Mouse (Mus musculus): ENCODE results near the gene Fyn.

Gene Fyn

DNA sequence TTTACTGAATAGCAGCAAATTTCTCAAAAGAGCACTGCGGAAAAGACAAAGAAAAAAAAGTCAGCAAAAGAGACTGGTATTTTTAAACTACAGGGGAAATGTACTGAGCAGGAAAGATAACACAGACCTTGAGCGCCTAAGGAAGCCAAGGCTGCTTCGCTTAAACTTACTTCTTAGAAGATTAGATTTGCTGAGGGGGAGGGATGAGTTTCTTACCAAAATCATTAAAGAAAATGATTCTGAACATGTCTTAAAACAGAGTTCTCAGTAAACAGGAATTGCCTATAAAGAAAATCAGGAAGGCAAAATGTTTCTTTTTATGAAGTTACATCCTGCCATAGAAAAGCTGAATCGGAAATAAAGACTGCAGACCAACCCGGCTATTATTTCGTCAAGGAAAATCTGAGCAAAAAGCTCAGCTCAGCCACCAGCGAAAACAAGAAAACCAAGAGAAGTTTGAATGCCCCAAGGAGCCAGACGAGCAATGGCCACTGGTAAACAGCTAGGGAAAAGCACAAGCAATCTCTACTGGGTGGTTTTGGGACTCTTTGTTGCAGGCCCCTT lies at the start of gene Fyn:
Gene Fyn, plus strand, starts transcription at position 284 of the 564 bp plus-strand sequence.
- no peak for DNase-seq (ENCODE audit: low read depth)

DNA sequence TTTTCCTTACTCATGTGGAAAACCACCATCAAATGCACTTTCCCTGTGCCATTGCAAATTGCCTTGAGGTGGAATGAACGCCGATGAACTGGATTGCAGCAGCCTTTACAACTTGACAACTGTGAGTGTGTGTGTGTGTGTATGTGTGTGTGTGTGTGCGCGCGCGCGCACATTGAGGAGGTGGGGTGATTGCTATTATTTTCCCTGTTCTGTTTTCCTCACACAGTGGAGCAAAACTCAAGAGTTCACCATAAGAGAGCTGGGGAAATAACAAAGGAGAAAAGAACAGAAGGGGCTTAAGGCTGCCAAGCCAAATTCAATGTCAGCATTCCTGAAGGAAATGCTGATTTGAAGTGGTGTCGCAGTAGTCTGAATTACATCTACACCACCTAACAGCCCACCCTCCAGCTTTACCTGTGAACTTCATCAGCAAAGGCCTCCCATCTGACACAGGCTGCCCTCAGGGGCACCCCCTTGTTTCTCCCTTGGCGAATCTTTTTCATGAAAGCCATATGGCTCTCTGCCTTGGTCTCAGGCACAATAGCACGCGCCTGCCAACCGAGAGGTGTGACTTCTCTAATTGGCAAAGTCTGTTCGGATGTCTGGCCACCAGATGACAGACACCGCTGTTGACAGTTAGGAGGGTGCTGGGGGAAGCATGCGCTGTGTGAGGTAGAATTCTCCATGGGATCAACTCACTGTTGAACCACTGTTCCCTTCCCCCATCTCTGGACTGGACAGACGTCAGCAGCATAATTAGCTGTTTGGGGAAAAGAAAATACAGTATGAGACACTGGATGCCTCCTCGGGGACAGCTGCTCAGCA lies 47.6 kb upstream of the Fyn start:
- DNase-seq (ENCODE audit: low read depth), result no peak

DNA sequence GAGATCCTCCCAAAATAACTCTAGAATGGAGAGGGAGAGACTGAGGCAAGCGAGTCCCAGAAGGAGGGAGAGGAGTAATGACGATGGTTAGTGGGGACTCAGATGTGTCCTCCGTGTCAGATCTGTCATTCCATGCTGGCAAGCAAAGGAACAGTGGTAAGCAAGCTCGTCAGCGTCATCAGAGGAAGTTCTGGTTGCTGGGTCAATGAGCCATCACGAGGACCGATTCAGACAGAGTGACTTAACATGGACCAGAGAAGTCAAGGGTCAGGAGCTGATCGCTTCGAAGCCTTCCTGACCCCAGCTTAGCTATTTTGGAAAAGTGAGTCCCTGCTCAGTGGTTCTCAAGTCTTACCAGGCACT lies 47.1 kb upstream of the Fyn start:
- no peak for DNase-seq (ENCODE audit: low read depth)

DNA sequence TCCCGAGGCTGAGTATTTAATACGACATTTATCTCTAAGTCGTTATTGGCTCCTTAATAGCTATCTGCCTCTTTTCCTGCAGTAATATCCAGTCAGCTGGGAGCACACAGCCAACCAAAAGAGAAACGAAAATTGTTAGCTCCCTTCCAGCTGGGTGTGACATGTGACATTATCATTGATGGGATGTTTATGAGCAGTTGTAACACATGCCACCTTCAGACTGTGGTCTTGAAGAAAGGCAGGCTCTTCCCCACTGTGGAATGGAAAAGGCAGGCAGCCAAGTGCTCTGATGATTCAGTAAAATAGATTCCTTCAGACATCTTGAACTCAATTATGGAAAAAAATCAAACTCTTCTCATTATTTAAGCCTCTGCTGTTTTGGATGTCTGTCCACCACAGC lies 46.5 kb upstream of the Fyn start:
- peak; percentile 58 for DNase-seq (ENCODE audit: low read depth)

DNA sequence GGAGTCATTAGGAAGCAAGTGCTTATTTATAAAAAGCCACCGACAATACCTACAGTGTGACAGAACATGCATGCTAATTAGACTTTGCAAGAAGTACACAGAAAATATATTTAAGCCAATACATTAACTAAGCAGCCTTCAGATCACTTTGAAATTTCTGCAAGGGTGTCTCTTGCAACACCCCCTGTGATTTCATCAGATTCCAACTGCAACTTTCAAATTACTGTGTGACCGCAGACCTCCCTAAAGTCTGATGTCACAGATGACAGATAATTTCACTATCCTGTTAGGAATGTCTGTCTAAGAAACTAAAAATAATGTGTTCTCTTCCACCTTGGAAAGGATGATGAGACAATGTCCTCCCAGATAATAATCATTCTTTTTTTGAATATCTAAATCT lies 44.4 kb upstream of the Fyn start:
- DNase-seq (ENCODE audit: low read depth), result no peak

DNA sequence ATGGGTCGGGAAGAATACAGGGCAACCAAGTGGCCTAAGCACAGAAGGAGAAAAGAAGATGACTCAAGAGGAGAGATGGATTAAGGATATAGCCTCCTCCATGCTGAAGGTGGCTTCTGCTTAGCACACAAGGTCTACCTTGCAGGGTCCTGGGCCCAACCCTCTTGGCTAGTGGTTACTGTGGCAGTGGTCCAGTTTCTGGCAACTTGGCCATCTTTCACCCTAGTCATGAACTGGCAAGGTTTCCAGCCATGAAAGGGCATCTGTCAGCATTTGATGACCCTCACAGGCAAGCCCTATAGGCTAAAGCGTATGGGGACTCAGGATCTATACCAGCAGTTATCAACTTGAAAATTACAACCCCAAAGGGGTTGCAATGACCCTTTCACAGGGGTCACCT lies 40.0 kb upstream of the Fyn start:
- no peak for DNase-seq (ENCODE audit: low read depth)

DNA sequence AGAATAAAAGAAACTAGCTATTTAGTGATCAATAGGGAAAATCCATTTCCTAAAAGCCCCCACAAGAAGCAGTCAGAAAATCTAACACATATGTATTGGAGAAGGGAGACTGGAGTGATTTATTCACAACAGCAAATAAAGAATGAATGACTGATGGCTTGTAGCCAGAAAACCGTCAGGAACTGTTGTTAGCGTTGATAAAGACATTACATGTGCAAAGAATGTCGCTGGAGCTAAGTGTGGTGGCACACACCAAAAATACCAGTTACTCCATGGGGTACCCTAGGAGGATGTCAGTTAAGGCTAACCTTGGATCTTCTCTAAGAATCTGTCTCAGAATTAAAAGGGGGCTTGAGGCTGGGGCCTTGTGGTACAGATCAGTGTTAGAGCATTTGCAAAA lies 34.3 kb upstream of the Fyn start:
- DNase-seq (ENCODE audit: low read depth), result no peak

DNA sequence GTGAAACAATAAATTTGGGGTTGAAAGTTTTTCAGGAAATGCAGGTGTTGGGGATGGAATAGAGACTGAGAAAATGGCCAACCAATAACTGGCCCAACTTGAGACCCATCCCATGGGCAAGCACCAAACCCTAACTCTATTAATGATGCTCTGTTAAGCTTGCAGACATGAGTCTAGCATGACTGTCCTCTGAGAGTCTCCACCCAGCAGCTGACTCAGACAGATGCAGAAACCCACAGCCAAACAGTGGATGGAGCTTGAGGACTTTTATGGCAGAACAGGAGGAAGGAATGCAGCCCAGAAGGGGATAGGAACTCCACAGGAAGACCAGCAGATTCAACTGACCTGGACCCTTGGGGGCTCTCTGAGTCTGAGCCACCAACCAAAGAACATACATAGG lies 32.8 kb upstream of the Fyn start:
- no peak for DNase-seq (ENCODE audit: low read depth)

DNA sequence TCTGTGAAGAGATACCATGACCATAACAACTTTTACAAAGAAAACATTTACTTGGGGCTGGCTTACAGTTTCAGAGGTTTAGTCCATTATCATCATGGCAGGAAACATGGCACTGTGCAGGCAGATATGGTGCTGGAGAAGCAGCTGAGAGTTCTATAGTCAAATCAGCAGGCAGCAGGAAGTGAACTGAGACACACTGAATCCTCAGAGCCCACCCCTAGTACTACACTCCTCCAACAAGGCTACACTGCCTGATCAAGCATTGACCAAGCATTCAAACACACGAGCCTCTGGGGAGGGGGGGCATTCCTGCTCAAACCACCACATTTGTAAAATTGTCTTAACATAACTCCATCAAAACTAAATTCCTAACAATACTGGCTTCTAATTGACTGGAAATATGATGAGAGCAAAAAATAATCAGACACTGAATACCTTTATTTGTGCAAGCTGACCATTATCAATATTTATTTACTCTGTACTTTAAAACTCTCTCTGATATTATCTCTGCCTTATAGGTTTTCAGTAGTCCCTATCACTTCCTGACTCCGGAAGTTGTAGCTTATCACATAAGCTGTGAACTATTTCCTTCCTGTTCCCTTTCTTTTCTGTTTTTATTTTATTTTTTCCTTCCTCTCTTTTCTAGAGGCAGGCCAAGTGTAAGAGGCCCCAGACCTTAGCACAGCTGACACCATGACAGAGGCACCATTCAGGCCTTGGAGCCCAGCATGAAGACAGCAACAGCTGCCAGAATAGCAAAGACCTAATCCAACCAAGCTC lies 29.3 kb upstream of the Fyn start:
- DNase-seq (ENCODE audit: low read depth), result no peak

DNA sequence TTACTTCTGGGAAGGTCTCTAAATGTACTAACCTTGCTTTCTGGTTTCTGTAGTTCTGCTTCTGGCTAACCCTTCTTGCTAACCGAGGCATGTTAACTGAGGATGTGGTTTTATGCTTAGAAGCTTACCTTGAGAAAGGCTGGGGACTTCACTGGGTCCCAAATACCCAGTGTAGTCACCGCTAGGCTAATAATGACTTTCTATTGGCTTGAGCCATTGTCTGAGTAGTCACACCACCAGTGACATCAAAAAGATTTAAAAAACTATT lies 28.8 kb upstream of the Fyn start:
- no peak for DNase-seq (ENCODE audit: low read depth)

DNA sequence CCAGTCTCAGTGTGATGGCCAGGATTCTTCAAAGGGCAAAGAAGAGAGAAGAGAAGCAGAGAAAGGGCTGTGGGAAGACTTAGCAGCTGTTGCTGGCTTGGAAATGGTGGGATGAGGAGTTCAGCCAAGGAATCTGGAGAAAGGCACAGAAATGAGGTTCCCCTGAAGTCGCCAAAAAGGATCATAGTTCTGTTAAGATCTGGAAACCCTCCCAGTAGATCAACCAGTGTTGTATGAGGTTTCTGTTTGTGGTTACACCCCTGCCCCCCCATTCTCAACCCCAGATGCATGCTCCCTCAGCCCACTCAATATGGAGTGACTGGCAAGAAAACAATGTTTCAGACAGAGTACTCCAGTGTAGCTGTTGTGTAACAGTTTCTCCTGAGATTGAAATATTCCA lies 25.1 kb upstream of the Fyn start:
- DNase-seq (ENCODE audit: low read depth), result peak; percentile 71

DNA sequence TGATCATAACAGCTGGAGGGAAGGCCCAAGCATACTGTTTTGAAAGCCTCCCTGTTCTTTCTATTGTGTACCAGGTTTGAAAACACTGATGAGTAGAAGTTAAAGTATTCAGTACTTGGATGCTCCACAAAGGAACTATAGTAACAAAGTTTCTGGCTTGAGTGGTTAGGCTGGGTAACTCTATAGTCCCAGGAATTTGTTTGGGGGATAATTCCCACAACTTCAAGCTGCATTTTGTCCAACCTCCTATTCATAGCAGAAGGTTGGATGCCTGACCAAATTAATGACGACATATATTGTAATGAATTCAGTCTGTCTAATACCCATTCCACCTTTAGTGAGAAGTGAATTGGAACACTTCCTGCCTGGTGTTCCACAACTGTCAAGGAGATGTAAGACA lies 22.7 kb upstream of the Fyn start:
- DNase-seq (ENCODE audit: low read depth), result no peak

DNA sequence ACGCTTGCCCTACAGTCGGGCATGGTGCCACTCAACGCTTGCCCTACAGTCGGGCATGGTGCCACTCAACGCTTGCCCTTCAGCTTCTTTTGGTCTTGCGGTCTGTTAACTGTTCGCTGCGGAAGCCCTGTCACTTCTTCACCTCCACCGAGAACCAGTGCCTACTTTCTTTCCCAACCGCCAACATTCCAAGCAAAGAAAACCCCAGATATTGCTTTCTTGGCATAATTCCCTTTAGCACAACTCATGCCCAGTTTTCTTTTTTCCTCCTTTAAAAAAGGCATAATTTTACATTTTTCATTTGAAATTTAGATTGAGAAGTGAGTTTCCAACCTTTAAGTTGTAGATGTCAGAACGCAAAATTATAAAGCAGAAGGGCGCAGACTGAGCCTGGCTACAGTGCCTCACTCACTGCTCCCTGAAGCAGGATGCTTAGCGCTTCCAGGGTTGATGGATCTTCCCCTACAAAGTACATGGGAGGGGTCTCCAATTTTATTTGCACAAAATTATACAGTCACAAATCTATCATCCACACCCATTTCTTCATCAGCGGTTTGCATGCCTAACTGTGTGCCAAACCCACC lies 18.8 kb upstream of the Fyn start:
- DNase-seq (ENCODE audit: low read depth), result no peak

DNA sequence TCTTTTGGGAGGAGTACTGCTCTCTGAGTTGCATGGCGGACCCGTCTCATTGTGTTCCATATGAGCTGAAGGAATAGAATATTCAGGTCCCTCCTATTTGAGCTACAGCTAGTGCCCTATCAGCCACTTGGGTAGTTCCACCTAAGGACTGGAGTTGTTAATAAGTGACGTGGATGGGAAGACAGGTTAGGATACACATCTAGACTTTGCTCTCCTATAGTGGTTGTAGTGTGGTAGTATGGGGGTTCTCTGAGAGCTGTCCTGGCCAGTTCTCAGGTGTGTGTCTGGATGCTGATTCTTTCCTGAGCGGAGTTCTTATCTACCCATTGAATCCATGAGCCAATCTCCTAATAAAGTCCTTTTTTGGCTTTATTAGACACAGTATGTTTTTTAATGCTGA lies 4.5 kb upstream of the Fyn start:
- no peak for DNase-seq (ENCODE audit: low read depth)

DNA sequence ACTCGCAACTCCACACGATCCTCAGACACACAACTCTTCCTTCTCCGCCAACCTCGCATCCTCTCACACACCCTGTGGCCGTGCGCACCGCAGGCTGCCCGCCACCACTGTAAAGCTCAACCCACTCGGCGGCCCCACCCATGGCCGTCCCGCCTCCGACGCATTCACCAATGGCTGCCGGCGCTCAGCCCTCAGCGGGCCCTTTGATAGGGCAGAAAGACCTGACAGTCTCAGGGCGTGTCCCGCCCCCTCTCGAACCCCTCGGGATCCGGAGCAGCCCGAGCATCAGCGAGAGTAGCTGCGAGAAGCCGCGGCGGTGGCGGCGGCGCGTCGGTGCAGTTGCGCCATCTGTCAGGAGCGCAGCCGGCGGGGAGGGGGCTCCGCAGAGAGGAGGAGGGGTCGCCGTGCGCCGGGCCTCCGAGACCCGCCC lies 862 bp downstream of the Fyn start:
- DNase-seq (ENCODE audit: low read depth), result peak; percentile 76

DNA sequence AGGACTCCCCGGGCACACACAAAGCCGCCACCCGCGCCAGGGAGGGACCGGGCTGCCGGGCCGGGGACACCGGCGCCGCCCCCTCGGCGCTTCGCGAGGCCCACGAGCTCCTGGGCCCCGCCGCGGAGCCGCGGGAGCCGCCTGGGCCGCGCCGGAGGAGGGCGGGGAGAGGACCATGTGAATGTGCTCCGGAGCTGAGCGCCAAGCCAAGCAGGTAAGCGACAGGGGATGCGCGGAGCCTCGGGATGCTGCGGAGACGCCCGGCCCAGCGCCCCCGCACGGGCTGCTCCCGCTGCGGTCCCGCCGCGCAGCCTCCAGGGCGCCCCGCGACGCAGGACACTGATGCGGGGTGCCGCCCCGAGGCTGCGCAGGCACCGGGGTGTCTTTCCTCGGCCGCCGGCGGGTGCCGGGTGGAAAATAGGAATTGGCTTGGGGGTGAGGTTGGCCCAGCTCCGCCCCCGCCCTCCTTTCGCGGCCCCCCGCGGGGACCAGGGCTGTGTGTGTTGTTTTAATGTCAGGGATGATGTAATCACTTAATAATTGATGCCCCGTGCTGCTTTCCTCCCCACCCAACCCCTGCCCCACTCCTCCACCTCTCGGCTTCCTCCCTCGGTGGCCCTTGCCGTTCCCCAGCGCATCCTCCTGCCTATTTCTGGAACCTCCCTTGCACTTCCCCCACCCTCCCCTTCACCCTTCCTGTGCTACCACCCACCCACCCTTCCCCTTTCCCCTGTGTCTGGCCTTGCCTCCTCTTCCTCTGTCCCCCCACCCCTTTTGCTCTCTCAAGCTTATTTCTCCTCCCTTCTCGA lies 1.5 kb downstream of the Fyn start:
- no peak for DNase-seq (ENCODE audit: low read depth)

DNA sequence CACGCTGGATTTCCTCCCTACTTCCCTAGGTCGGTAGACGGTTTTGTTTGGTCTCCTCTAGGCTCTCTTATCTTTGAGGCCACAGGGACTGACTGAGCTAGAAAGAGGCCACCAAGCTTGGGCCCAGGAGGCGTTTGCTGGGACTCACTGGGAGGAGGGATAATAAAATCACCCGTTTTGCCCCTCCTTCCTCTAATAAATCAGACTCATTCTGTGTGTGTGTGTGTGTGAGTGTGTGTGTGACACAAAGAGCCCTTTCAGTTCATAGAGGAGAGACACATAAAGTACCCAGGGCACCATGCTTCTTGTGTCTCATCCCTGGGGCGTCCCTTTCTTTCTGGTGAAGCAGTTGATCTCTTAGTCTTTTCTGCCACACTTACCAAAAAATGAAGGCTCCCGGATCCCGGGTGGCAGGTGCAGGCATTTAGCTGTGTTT lies 2.1 kb downstream of the Fyn start:
- DNase-seq (ENCODE audit: low read depth), result no peak

DNA sequence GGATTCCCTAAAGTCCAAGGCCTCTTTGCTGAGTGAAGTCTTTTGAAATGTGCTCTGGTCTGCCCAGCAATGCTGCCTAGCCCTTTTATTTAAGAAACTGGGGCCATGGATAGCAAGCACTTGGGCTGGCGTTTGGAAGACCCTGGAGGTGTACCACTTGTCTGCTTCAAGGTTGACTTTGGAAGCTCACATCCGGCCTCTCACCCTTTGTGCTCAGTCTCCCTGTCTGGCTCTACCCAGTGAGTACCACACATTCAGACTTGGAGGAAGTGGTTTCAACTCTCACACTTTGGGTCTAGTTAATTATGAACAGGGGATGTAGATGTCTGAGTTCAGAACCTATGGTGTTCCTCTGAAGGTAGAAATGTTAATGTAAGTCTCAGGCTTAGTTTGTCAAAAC lies 2.8 kb downstream of the Fyn start:
- no peak for DNase-seq (ENCODE audit: low read depth)

DNA sequence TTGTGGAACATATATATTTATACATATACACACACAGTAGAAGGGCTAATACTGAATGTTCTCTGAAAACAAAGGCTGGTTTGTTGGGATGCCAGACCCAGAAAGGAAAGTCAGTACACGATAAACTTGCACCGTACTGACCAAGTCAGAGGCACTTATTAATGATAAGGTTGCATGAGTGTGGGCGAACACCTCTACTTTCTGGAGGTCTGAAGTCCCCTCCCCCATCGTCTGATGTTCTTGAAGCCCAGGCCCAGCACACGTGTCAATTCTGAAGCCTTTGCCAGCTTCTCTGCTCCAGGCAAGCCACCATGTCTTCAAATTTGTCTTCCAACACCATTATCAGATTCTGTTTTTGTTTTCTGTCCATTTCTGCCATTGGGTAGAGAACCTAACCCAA lies 3.3 kb downstream of the Fyn start:
- DNase-seq (ENCODE audit: low read depth), result no peak

DNA sequence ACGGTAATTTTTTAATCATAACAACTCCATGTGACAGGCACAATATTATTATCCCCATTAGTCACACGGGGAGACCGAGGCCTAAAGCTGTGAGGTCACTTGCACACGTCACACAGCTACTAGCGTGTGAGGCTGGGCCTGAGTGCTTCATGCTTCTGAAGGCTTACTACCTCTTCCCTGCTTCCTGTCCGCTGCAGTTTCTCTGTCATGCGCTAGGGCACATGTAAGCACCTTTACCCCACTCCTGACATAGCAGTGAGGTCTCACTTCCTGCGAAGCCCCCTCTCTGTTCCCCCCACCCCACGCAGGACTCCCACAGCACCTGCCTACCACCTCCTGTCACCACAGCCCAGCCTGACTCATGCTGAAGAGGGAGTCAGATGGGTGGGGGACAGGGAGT lies 8.0 kb downstream of the Fyn start:
- DNase-seq (ENCODE audit: low read depth), result no peak

DNA sequence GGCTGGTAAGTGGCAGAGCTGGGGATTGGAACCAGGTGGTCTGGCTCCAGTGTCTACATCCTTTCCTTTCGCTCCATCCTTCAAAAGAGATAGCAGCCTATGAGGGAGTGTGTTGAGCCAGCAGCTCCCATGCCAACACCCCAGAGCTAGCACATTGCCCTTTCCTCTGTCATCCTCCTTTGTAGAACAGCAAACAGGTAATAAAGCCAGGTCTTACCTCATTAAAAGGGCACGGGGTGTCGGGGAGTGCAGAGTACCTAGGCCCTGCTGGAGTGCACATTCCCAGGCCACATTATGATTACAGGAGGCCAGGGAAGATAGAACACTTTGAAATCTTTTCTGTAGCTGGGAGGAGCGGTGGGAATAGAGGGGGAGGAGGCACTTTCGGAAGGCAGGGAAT lies 8.6 kb downstream of the Fyn start:
- DNase-seq (ENCODE audit: low read depth), result no peak

DNA sequence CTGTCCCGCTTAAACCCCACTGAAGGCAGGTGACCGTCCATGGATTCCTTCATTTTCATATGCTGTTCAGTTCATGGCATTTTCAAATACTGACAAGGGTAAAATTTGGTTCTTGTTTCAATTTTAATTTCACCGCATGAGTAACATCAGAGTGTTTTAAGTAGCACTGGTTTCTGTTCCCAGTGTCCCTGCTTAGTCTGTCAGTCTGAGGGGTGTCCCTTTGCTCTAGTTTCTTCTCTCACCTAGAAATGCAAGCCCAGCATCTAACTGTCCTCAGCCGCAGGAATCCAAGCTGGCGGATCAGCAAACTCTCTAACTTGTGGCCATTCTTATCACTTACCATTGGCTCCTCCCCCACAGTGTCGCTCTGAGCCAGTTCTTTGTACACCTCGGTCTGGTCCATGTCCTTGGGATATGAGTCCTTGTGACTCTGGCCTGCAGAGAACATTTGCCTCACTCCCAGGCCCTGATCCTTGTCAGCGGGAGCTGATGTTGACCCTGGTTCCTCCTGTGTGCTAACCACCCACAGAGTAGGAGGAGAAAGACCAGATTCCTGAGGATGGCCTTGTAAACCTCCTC lies 9.5 kb downstream of the Fyn start:
- no peak for DNase-seq (ENCODE audit: low read depth)

Data from fibroblast of lung, adult 2 months (primary cell).